Mouse (Mus musculus): ENCODE results near the gene Snn.

Gene Snn

GRCm38 (mm10) chr16:11050226-11050625 lies 10.5 kb upstream of the Snn start:
- DNase-seq = no peak

GRCm38 (mm10) chr16:11051134-11051533 lies 9.6 kb upstream of the Snn start:
- no peak for DNase-seq

- no peak for DNase-seq
Observed at GRCm38 (mm10) chr16:11054409-11054808, 6.3 kb upstream of the Snn start.

- DNase-seq = no peak
Observed at GRCm38 (mm10) chr16:11054871-11055270, 5.9 kb upstream of the Snn start.

- DNase-seq = no peak
Observed at GRCm38 (mm10) chr16:11055916-11056315, 4.8 kb upstream of the Snn start.

- DNase-seq = peak; percentile 15 to 56
Observed at GRCm38 (mm10) chr16:11062794-11063721, 2.3 kb downstream of the Snn start.

GRCm38 (mm10) chr16:11064341-11064740 lies 3.6 kb downstream of the Snn start:
- DNase-seq = no peak

GRCm38 (mm10) chr16:11064742-11065141 lies 4.0 kb downstream of the Snn start:
- DNase-seq = no peak

GRCm38 (mm10) chr16:11065431-11065830 lies 4.7 kb downstream of the Snn start:
- DNase-seq = no peak

GRCm38 (mm10) chr16:11066029-11066832 lies 5.5 kb downstream of the Snn start, which contains the start of gene Litaf:
TSS of gene Litaf (minus strand) at chr16:11066157.
- DNase-seq = peak; percentile 97 to 99

GRCm38 (mm10) chr16:11066833-11067191 lies 6.1 kb downstream of the Snn start:
- DNase-seq = peak; percentile 72 to 81

- no peak for DNase-seq
Observed at GRCm38 (mm10) chr16:11068666-11069065, 7.9 kb downstream of the Snn start.

GRCm38 (mm10) chr16:11069271-11069670 lies 8.5 kb downstream of the Snn start:
- DNase-seq = no peak

GRCm38 (mm10) chr16:11069710-11070420 lies 9.1 kb downstream of the Snn start:
- peak; percentile 22 to 33 for DNase-seq

GRCm38 (mm10) chr16:11071176-11071575 lies 10.4 kb downstream of the Snn start:
- DNase-seq = peak; percentile 88 to 92

GRCm38 (mm10) chr16:11071887-11072286 lies 11.1 kb downstream of the Snn start:
- peak in 1 of 2 experiments; percentile 20 for DNase-seq

GRCm38 (mm10) chr16:11072454-11072853 lies 11.7 kb downstream of the Snn start:
- peak; percentile 30 to 35 for DNase-seq

GRCm38 (mm10) chr16:11073060-11073459 lies 12.3 kb downstream of the Snn start:
- peak; percentile 63 to 70 for DNase-seq

GRCm38 (mm10) chr16:11077601-11078201 lies 17.0 kb downstream of the Snn start:
- DNase-seq = no peak

- DNase-seq = no peak
Observed at GRCm38 (mm10) chr16:11078216-11078869, 17.6 kb downstream of the Snn start.

GRCm38 (mm10) chr16:11084181-11084580 lies 23.4 kb downstream of the Snn start:
- DNase-seq = no peak

- DNase-seq = no peak
Observed at GRCm38 (mm10) chr16:11086299-11086698, 25.6 kb downstream of the Snn start.

All from cerebellum, postnatal 25 days (tissue).